Mouse (Mus musculus) adipose tissue, adult 10 weeks (tissue): ENCODE results near the gene Nudt6. TPM values are rescaled to one million over a fixed set of nuclear protein-coding genes. Genes with fewer than 3 reads are reported as not detected.

Experiments
- polyA plus RNA-seq: library from polyadenylated mRNA; stranded (reverse); fragments of 350-450 nt; fragmentation: Illumina TruSeq; extraction: RNeasy Lipid Tissue Mini Kit (QIAGEN cat#74804); gene quantifications from one replicate; pipeline ENCODE4 v1.2.3, GENCODE M21; 2014; ENCODE audit warnings: low read depth, low replicate concordance

The Nudt6 gene
- 16.7 TPM for polyA plus RNA-seq

GRCm38 (mm10) chr3:37420072-37420471 lies at the start of gene Nudt6:
Nudt6 (minus strand) TSS chr3:37420211.

GRCm38 (mm10) chr3:37419458-37419991 lies 486 bp downstream of the Nudt6 start, which contains the start of gene Spata5:
Spata5 (plus strand) TSS chr3:37419896.

Other genes starting within 250 kb of the Nudt6 start
- gene Il21, start 187.6 kb downstream of the Nudt6 start, polyA plus RNA-seq: not detected
- gene Bbs12, start 107.7 kb downstream of the Nudt6 start, polyA plus RNA-seq: 6.2 TPM
- 17.5 TPM for gene Cetn4, start 107.5 kb downstream of the Nudt6 start, polyA plus RNA-seq
- 14.8 TPM for gene Fgf2, start 71.9 kb downstream of the Nudt6 start, polyA plus RNA-seq
- 14.4 TPM for gene Spata5, start 315 bp downstream of the Nudt6 start, polyA plus RNA-seq
- gene Spry1, start 219.7 kb upstream of the Nudt6 start, polyA plus RNA-seq: 39.2 TPM